Comparison of ENCODE assay signal across 7 mouse cellular contexts in genomic region chr7:41632409-41633220, GRCm38 (mm10). TPM values are rescaled to one million over a fixed set of nuclear protein-coding genes. Genes with fewer than 3 reads are reported as not detected.
A peak's percentile ranks its signal among the peaks of the same experiment; 100 is the strongest.
DNase-seq lines count a peak whose midpoint lies in the region; ATAC-seq lines count a peak whose summit lies in the region.

TSS of gene Zfp788 (plus strand) at chr7:41633203.

- H3K27ac ChIP-seq in intestine, embryonic 15.5 days: peak within 1 kb of the TSS; percentile 97
- peak within 1 kb of the TSS; percentile 93 for H3K27ac ChIP-seq in midbrain, embryonic 10.5 days (replicated peaks)

- peak; percentile 96 for DNase-seq in adrenal gland, adult 2 months
- DNase-seq in embryo, embryonic 11.5 days (ENCODE audit: low read depth, low spot score): peak; percentile 82
- DNase-seq in gastrocnemius, postnatal 36 days: peak; percentile 86 to 90
- peak; percentile 94 to 99 for DNase-seq in left cerebral cortex, postnatal 25 days (ENCODE audit: low spot score in 2 of 2)
- DNase-seq in midbrain, embryonic 10.5 days (ENCODE audit: low spot score): peak; percentile 90
- peak; percentile 80 for DNase-seq in right cerebral cortex, postnatal 4 days

- H3K4me3 ChIP-seq in intestine, embryonic 15.5 days (replicated peaks): peak within 1 kb of the TSS; percentile 65
- peak within 1 kb of the TSS; percentile 70 for H3K4me3 ChIP-seq in midbrain, embryonic 10.5 days

- peaks cover 6% of the 10 kb centered on the region; the same call in 1 of the 2 replicates for H3K36me3 ChIP-seq in intestine, embryonic 15.5 days
- H3K36me3 ChIP-seq in midbrain, embryonic 10.5 days: peaks cover 46% of the 10 kb centered on the region

- 1% methylated on average over 27 of the region's 27 CpGs for WGBS in intestine, embryonic 15.5 days
- 1% methylated on average over 27 of the region's 27 CpGs for WGBS in midbrain, embryonic 10.5 days

- peak within 1 kb of the TSS; percentile 90 for H3K4me2 ChIP-seq in intestine, embryonic 15.5 days (replicated peaks)

- 0 out of 2 replicates have a peak, but pooled peaks cover 3% of the 10 kb centered on the region for H3K4me1 ChIP-seq in intestine, embryonic 15.5 days (replicated peaks)
- peaks cover 10% of the 10 kb centered on the region; the same call in 1 of the 2 replicates for H3K4me1 ChIP-seq in midbrain, embryonic 10.5 days

- ATAC-seq in intestine, embryonic 15.5 days: peak; percentile 98

- intact Hi-C loops in gastrocnemius, postnatal 36 days (cut with DNase I): loop anchor here (2.0 to 10.0 kb wide), 2 partner anchors 132 to 238 kb away; partner anchors contain the start of gene AI987944
- intact Hi-C loops in left cerebral cortex, postnatal 25 days (cut with DNase I): loop anchor here (2.0 to 10.0 kb wide), 3 partner anchors 34 to 238 kb away; partner anchors contain the start of genes 2610021A01Rik, AI987944, AW146154 and Gm20449

- no peaks in the 10 kb centered on the region for H3K27me3 ChIP-seq in intestine, embryonic 15.5 days (replicated peaks)
- no peaks in the 10 kb centered on the region for H3K27me3 ChIP-seq in midbrain, embryonic 10.5 days (ENCODE audit: low read depth, poor library complexity, severe bottlenecking)

- H3K9me3 ChIP-seq in intestine, embryonic 15.5 days: no peaks in the 10 kb centered on the region
- peaks cover 24% of the 10 kb centered on the region for H3K9me3 ChIP-seq in midbrain, embryonic 10.5 days (replicated peaks)

- peak within 1 kb of the TSS; percentile 62 for H3K9ac ChIP-seq in intestine, embryonic 15.5 days

RNA-seq across cellular contexts. Expression of gene Zfp788, which starts in this region (rescaled TPM):
- total RNA-seq in adrenal gland, adult 2 months (2021): 10 to 100 TPM; 10.1 to 14.8 TPM
- 0.12 and 0.36 TPM in 2 replicates for polyA plus RNA-seq in adrenal gland, adult 2 months (2012; rRNA removed)
- total RNA-seq in gastrocnemius, postnatal 36 days (2021): 1 to 10 TPM; 7.1 to 9.4 TPM
- 7.5 and 7.6 TPM in 2 replicates for polyA plus RNA-seq in intestine, embryonic 15.5 days (2015; fragmentation: Nextera tagmentation; extraction: Ambion mirVana)
- total RNA-seq in left cerebral cortex, postnatal 25 days (2021): 10 to 100 TPM; 36.4 to 38.1 TPM
- 12.4 and 15.4 TPM in 2 replicates for polyA plus RNA-seq in midbrain, embryonic 10.5 days (2016; fragmentation: Nextera tagmentation; extraction: Ambion mirVana)

Comparison
In these comparisons a context has a peak if more than half of its experiments do, and no peak if none do; other contexts are left out.
1. Peak in every context shown above with its lines: DNase-seq, ATAC-seq, H3K4me3 ChIP-seq and H3K27ac ChIP-seq.